Mouse (Mus musculus) thymus, postnatal 10 days (tissue): ENCODE measurements around the gene Hist1h2af.
A peak's percentile ranks its signal among the peaks of the same experiment; 100 is the strongest.

Experiments
- DNase-seq, 2 experiments: peaks; one replicate each; pipeline ENCODE4 v3.0.0; 2021; ENCODE audit warnings: low spot score in 2 of 2

Gene Hist1h2af

DNA sequence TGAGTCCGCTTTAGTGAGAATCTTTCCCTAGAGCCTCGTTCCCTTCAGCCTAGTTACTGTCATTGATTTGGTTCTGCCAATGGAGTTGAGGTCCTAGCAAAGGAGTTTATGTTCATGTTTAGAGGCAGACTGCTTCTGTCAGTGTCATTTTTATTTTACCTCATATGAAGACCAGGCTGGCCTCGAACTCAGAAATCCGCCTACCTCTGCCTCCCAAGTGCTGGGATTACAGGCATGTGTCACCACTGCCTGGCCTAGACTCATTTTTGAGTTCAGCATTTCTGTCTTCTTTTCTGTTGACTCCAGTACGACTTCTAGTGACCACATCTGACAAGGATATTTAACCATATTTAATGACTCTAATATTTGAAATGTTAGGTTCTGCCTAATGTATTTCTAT, 18.4 kb upstream of the Hist1h2af start:
- DNase-seq = no peak

GRCm38 (mm10) chr13:23515826-23516620, 17.7 kb upstream of the Hist1h2af start:
- DNase-seq = no peak

DNA sequence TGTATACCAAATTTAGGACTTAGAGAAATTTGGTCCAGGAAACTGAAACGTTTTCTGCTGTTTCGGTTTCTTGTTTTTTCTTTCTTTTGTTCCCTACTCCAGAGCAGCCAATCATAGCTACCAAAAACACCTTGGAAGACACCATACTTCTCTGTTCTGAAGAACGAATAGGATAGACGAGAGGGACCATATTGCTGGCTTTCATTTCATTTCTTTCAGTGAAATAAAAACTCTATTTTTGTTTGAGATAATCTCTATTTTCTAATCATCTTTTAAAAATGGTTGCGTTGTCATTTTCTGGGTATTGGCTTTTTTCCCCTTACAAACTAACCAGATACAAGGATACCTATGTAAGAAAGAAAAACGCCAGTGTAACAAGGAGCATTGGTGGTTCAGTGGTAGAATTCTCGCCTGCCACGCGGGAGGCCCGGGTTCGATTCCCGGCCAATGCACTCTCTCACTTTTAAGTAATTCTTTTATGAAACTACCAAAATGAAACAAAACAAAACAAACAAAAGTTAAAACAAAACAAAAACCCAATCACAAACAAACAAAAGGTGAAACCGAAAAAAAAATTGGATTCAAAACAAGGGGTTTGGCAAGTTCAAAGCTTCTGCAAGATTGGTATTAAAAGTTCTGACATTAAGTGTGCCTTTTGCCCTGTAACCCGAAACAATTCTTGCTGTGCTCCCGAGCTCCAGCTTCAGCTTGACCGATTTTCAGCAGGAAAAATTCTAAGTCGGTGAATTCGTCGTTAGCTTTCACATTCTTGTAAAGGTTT, 16.7 kb upstream of the Hist1h2af start:
- peak; percentile 55 to 80 for DNase-seq

- DNase-seq = peak; percentile 88 to 90
These were observed 16.0 kb upstream of the Hist1h2af start for GRCm38 (mm10) chr13:23517603-23518294.

DNA sequence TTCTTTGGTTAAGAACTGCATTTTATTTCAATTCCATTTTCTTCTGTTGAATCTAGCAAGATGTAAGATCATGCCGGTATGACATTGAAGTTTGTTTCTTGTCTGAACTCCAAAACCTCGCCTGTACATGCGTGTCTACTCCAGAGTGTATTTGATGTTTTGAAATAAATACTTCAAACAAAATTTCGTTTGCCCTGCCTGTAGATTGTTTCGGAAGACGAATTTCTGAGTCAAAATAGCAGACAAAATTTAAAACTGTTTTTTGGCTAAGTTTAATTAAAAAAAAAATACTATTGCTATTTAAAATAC, 15.5 kb upstream of the Hist1h2af start:
- no peak for DNase-seq

GRCm38 (mm10) chr13:23518885-23519284, 14.8 kb upstream of the Hist1h2af start:
- peak; percentile 69 to 83 for DNase-seq

- peak; percentile 60 to 72 for DNase-seq
These were observed 14.3 kb upstream of the Hist1h2af start for GRCm38 (mm10) chr13:23519416-23519815.

GRCm38 (mm10) chr13:23521703-23522102, 12.0 kb upstream of the Hist1h2af start:
- DNase-seq = peak; percentile 88 to 92

GRCm38 (mm10) chr13:23523976-23524375, 9.7 kb upstream of the Hist1h2af start:
- no peak for DNase-seq

- DNase-seq = peak; percentile 41 to 79
These were observed 9.1 kb upstream of the Hist1h2af start for GRCm38 (mm10) chr13:23524654-23525053.

DNA sequence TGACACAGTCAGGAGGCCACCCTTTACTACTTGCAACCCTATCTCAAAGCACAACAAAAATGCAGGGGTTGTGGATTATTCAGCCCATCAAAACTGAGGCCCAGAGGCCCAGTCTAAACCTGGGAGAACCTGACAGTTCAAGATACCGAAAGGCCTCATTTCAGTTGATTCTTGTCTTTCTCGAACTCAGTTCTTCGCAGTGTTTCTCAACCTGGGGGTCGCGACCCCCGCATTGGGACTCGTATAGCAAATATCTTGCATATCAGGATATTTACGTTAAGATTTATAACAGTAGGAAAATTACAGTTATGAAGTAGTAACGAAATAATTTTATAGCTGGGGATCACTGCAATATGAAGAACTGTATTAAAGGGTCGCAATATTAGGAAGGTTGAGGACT, 7.8 kb upstream of the Hist1h2af start:
- DNase-seq = no peak

- peak; percentile 80 to 95 for DNase-seq
These were observed 7.4 kb upstream of the Hist1h2af start for GRCm38 (mm10) chr13:23526312-23526711.

DNA sequence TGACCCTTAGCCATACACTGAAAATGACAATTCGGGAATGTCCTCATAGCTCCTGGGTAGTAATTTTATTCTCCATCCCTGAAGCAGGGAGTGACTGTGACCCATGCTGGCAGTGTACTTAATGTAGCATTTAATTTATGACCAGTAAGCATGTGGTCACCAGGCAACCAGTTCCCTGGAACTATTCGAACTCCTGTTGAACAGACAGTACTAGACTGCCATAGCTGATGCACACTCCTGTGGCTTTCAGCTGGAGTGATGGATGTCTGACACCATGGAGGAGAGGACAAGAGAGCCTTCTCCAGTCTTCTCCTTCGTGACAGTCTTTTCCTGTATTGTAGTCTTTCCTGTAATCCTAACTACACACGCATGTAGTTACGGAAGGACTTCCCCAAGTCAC, 4.7 kb upstream of the Hist1h2af start:
- DNase-seq = no peak

GRCm38 (mm10) chr13:23529480-23530165, 4.1 kb upstream of the Hist1h2af start:
- DNase-seq = no peak

GRCm38 (mm10) chr13:23530181-23530900, 3.4 kb upstream of the Hist1h2af start:
- DNase-seq = peak; percentile 43 to 75

DNA sequence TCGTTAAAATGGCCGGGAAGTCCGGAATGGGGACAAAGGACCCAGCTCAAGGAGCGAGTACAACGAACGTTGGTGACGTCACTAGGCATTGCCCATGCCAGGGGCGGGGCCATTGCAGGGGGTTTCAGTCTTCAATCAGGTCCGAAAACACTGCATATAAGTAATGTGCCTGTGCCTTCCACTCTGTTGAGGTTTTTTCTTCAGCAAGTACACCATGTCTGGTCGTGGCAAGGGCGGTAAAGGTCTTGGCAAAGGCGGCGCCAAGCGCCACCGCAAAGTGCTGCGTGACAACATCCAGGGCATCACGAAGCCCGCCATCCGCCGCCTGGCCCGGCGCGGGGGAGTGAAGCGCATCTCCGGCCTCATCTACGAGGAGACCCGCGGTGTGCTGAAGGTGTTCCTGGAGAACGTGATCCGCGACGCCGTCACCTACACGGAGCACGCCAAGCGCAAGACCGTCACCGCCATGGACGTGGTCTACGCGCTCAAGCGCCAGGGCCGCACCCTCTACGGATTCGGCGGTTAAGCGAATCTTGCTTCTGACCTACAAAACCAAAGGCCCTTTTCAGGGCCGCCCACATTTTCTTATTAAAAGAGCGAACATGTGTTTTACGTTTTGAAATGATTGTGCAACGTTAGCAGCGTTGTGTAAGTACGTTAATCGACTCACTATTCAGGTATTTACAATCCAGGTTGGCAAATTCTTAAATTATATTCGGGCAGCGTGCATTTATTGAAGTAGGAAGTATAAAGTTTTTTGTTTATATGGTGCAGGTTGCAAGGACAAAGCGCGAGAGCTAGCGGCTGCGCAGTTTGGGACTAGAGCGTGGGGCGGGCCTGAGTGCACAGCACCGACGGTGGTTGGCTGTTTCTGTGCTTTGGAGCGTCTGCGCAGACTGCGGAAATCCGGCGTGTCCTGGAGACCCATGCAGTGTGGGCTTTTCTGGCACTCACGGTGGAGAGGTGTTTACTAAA, 2.5 kb upstream of the Hist1h2af start, which contains the start of gene Hist1h4h:
Gene Hist1h4h, plus strand, starts transcription at position 150 of the 975 bp plus-strand sequence.
- peak; percentile 98 to 99 for DNase-seq

- no peak for DNase-seq
These were observed 1.2 kb upstream of the Hist1h2af start for GRCm38 (mm10) chr13:23532262-23533075.

- peak in 1 of 2 experiments; percentile 22 for DNase-seq
These were observed 844 bp downstream of the Hist1h2af start for GRCm38 (mm10) chr13:23534368-23535131.
